Mouse (Mus musculus): ENCODE results near the gene Hist1h3g. TPM values are rescaled to one million over a fixed set of nuclear protein-coding genes. Genes with fewer than 3 reads are reported as not detected.

The Hist1h3g gene
- polyA plus RNA-seq, 1 experiment from 2014 or later = 4.8 TPM

DNA sequence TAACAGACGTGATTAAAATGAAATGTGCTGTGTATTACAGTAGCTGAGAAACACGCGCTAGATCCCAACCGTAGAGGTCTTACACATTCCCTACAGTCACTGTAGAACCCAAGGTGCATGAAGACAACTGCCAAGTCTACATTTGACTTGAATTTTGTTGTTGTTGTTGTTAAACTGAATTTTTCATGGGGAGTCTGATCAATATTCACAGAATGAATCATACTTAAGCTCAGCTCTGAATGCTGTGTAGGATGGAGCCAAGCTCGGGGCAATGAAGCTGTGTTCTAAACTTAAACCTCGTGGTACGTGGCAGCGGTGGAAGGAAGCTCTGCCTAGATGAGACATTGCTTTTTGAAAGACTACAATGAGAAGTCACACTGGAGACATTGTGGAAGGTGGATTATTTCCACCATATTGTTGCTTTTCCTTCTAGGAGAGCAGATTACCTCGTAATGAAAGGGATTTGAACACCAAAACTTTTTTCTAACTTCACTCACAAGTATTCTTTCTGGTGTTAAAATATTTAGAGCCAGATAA, 33.1 kb upstream of the Hist1h3g start:
- H3K27me3 ChIP-seq = peaks cover 15% of the 10 kb centered on the region
- peak overlapping the region; percentile 32; the same call in 1 of the 2 replicates for H3K4me2 ChIP-seq (replicated peaks)
- H3K36me3 ChIP-seq = no peaks in the 10 kb centered on the region
- no peak for ATAC-seq (ENCODE audit: low FRiP score, low read depth)
- H3K4me3 ChIP-seq = no peak overlapping the region
- H3K27ac ChIP-seq (replicated peaks) = no peak overlapping the region
- WGBS = 30% methylated on average over 9 of the region's 9 CpGs
- H3K9me3 ChIP-seq = no peaks in the 10 kb centered on the region
- H3K4me1 ChIP-seq = peaks cover 31% of the 10 kb centered on the region
- H3K9ac ChIP-seq (replicated peaks) = no peak overlapping the region

DNA sequence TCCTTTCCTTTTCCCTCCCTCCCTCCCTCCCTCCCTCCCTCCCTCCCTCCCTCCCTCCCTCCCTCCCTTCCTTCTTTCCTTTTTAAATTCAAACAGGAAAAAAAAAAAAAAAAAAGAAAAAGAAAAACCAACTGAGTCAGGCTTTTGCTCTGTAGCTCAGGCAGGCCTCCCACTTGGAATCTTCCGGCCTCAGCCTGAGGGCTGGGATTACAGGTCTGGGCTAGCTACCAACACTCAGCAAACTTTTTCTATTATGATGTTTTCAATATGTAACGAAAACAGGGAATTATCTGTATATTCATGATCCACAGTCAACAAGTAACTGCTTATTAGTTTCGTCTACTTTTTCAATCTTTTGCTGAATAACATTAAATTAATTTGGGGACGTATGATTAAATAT, 32.3 kb upstream of the Hist1h3g start:
- Histone ChIP-seq H3K27ac (replicated peaks) (no peak overlapping the region), H3K27me3 (peaks cover 19% of the 10 kb centered on the region), H3K36me3 (no peaks in the 10 kb centered on the region), H3K9ac (replicated peaks) (no peak overlapping the region), H3K4me1 (peaks cover 28% of the 10 kb centered on the region), H3K4me2 (replicated peaks) (no peak overlapping the region), H3K4me3 (no peak overlapping the region), H3K9me3 (no peaks in the 10 kb centered on the region)
- WGBS = 35% methylated on average over 4 of the region's 4 CpGs
- ATAC-seq (ENCODE audit: low FRiP score, low read depth) = no peak

DNA sequence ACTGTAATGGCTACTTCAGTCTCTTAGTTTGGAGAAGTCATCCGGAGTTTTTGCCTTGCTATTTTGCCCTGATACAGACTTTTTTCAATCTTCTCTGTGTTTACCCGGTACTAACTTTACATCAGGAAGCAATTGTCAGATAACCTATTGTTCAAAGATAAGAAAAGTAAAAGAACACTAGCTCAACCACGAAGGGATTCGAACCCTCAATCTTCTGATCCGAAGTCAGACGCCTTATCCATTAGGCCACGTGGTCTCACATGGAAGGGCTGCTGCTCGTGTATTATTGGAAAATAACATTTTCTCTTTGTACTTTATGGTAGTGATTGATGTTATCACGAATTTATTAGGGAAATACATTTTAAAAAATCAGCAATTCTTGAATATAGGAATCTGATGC, 31.4 kb upstream of the Hist1h3g start:
- H3K4me1 ChIP-seq = peaks cover 22% of the 10 kb centered on the region
- H3K4me3 ChIP-seq = no peak overlapping the region
- no peaks in the 10 kb centered on the region for H3K36me3 ChIP-seq
- H3K4me2 ChIP-seq (replicated peaks) = no peak overlapping the region
- no peaks in the 10 kb centered on the region for H3K9me3 ChIP-seq
- no peak overlapping the region for H3K9ac ChIP-seq (replicated peaks)
- peaks cover 12% of the 10 kb centered on the region for H3K27me3 ChIP-seq
- peak; percentile 45; the same call in 1 of the 2 replicates for ATAC-seq (ENCODE audit: low FRiP score, low read depth)
- 1% methylated on average over 9 of the region's 9 CpGs for WGBS
- no peak overlapping the region for H3K27ac ChIP-seq (replicated peaks)

DNA sequence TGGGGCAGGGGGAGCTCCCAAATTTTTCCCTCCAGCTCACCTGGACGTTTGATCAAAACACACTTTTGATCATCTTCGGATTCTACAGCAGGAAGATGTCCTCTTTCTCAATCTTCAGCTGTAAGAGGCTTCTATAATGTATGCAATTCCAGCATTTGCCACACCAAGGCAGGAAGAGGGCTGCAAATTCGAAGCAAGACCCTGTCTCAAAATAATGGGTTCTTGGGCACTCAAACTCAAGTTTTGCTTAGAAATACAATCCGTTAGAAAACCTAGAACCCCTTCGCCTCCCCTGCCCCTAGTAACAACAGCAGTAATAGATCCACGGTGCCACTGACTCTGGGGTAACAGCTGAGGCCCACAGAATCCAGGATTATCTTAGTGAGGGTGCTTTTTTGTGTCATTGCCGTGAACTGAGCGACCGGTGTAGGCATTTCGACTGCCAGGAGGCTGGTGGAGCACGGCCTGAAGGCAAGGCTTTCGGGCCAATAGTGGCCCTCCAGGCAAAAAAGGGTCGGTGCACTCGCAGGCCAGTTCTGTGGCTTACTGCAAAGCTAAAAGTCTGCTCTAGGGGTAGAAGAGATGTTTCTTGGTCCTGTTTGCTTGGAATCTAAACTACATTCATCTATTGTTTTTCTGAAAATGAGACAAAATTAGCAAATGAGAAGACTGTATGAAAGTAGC, 29.4 kb upstream of the Hist1h3g start:
- Histone ChIP-seq H3K4me1 (peaks cover 19% of the 10 kb centered on the region), H3K9me3 (no peaks in the 10 kb centered on the region), H3K9ac (replicated peaks) (no peak overlapping the region), H3K36me3 (no peaks in the 10 kb centered on the region), H3K4me2 (replicated peaks) (peak overlapping the region; percentile 48), H3K27me3 (peaks cover 4% of the 10 kb centered on the region; the same call in 1 of the 2 replicates), H3K4me3 (peak overlapping the region; percentile 25), H3K27ac (replicated peaks) (no peak overlapping the region; the same call in 1 of the 2 replicates)
- WGBS = 3% methylated on average over 14 of the region's 14 CpGs
- ATAC-seq (ENCODE audit: low FRiP score, low read depth) = no peak

DNA sequence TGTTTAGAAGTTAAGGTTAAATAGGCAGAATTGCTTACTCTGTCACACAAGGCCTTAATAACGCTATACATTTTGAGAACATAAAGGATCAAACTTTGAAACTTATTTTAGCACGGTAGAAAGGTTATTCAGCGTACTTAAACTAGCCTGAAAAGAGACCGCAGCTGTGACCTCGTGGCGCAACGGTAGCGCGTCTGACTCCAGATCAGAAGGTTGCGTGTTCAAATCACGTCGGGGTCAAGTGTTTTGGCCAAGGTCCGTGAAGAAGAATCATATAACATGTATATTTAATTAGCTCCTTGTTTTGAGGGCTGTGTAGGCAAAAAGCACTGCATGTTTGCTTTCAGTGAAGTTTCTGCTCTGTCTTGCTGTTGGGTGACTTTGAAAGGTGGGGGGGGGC, 28.9 kb upstream of the Hist1h3g start:
- peak overlapping the region; percentile 48 for H3K4me2 ChIP-seq (replicated peaks)
- H3K9me3 ChIP-seq = no peaks in the 10 kb centered on the region
- peaks cover 19% of the 10 kb centered on the region for H3K4me1 ChIP-seq
- peak overlapping the region; percentile 25 for H3K4me3 ChIP-seq
- no peak overlapping the region for H3K9ac ChIP-seq (replicated peaks)
- H3K27me3 ChIP-seq = peaks cover 4% of the 10 kb centered on the region; the same call in 1 of the 2 replicates
- no peaks in the 10 kb centered on the region for H3K36me3 ChIP-seq
- no peak overlapping the region for H3K27ac ChIP-seq (replicated peaks)
- ATAC-seq (ENCODE audit: low FRiP score, low read depth) = no peak
- WGBS = 2% methylated on average over 13 of the region's 13 CpGs

DNA sequence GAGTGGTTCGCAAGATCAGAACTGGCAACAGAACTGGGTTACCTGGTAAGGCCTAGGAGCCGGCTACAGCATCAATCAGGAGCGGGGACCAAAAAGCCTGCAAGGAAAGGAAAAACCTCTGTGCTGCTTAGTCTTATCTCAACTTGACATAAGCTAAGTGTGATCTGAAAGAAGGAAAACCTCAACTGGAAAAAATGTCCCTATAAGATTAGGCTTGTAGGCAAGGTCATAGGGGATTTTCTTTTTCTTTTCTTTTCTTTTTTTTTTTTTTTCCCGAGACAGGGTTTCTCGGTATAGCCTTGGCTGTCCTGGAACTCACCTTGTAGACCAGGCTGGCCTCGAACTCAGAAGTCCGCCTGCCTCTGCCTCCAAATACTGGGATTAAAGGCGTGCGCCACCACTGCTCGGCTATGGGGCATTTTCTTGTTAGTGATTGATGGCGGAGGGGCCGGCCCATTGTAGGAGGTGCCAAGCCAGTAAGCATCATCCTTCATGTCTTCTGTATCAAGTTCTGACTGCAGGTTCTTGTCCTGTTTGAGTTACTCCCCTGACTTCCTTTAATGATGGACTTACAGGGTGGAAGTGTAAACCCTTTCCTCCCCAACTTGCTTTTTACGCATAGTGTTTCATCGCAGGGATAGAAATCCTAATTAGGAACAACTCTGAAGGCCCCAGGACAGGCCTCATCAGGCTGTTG, 28.3 kb upstream of the Hist1h3g start:
- 13% methylated on average over 14 of the region's 14 CpGs for WGBS
- H3K27ac ChIP-seq (replicated peaks) = no peak overlapping the region
- H3K36me3 ChIP-seq = no peaks in the 10 kb centered on the region
- H3K27me3 ChIP-seq = peaks cover 4% of the 10 kb centered on the region; the same call in 1 of the 2 replicates
- H3K4me2 ChIP-seq (replicated peaks) = no peak overlapping the region
- no peak overlapping the region for H3K9ac ChIP-seq (replicated peaks)
- H3K9me3 ChIP-seq = no peaks in the 10 kb centered on the region
- H3K4me3 ChIP-seq = no peak overlapping the region
- H3K4me1 ChIP-seq = peaks cover 13% of the 10 kb centered on the region
- ATAC-seq (ENCODE audit: low FRiP score, low read depth) = no peak

DNA sequence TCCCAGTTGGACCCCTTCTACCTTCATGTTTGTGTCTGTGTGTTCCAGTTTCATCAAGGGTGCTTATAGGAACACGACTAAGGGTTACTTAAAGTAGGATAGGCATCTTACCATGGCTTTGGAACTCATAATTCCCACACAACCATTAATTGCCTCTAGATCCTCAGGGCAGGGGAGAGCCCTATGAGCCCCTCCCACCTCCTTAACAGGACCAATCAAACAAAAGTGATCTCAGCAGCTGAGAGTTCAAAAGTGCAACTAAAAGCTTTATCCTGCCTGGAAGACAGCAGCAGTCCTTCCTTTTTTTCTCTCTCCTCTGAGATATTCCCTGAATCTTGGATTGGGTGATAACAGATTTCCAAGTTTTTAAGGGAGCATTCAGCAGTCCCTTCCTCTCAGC, 25.1 kb upstream of the Hist1h3g start:
- no peak overlapping the region for H3K4me3 ChIP-seq
- no peak overlapping the region for H3K9ac ChIP-seq (replicated peaks)
- peaks cover 10% of the 10 kb centered on the region for H3K4me1 ChIP-seq
- H3K27ac ChIP-seq (replicated peaks) = no peak overlapping the region
- WGBS = 38% methylated on average over 1 of the region's 1 CpGs
- H3K36me3 ChIP-seq = no peaks in the 10 kb centered on the region
- H3K27me3 ChIP-seq = peaks cover 4% of the 10 kb centered on the region; the same call in 1 of the 2 replicates
- no peak overlapping the region for H3K4me2 ChIP-seq (replicated peaks)
- no peaks in the 10 kb centered on the region for H3K9me3 ChIP-seq
- no peak for ATAC-seq (ENCODE audit: low FRiP score, low read depth)

DNA sequence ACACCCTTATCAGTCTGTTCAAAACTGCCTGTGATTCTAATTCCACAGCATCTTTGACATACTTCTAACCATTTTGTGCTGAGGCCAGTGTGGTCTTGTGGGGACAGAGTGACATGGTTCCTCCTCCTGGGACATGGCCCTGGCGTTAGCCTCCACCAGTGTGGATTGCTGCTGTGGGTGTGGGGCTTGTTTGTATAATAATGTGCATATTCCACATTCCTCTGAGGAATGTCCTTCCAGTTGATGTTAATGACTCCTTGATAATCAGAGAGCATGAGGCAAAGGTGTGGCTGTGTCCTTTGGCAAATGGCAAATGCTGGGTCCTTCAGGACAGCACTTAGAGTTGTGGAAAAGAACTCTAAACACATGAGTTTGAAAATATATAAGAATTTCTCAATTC, 21.7 kb upstream of the Hist1h3g start:
- no peak overlapping the region for H3K9ac ChIP-seq (replicated peaks)
- ATAC-seq (ENCODE audit: low FRiP score, low read depth) = no peak
- no peaks in the 10 kb centered on the region for H3K27me3 ChIP-seq
- no peaks in the 10 kb centered on the region for H3K9me3 ChIP-seq
- no peak overlapping the region for H3K4me2 ChIP-seq (replicated peaks)
- WGBS = 88% methylated on average over 1 of the region's 1 CpGs
- no peak overlapping the region for H3K4me3 ChIP-seq
- no peaks in the 10 kb centered on the region for H3K36me3 ChIP-seq
- no peak overlapping the region for H3K27ac ChIP-seq (replicated peaks)
- H3K4me1 ChIP-seq = peaks cover 5% of the 10 kb centered on the region; the same call in 1 of the 2 replicates

DNA sequence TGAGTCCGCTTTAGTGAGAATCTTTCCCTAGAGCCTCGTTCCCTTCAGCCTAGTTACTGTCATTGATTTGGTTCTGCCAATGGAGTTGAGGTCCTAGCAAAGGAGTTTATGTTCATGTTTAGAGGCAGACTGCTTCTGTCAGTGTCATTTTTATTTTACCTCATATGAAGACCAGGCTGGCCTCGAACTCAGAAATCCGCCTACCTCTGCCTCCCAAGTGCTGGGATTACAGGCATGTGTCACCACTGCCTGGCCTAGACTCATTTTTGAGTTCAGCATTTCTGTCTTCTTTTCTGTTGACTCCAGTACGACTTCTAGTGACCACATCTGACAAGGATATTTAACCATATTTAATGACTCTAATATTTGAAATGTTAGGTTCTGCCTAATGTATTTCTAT, 19.9 kb upstream of the Hist1h3g start:
- WGBS = 73% methylated on average over 5 of the region's 5 CpGs
- H3K27ac ChIP-seq (replicated peaks) = no peak overlapping the region
- no peaks in the 10 kb centered on the region for H3K36me3 ChIP-seq
- no peaks in the 10 kb centered on the region for H3K27me3 ChIP-seq
- H3K4me1 ChIP-seq = peaks cover 5% of the 10 kb centered on the region; the same call in 1 of the 2 replicates
- H3K4me3 ChIP-seq = no peak overlapping the region
- ATAC-seq (ENCODE audit: low FRiP score, low read depth) = no peak
- no peak overlapping the region for H3K9ac ChIP-seq (replicated peaks)
- H3K9me3 ChIP-seq = no peaks in the 10 kb centered on the region
- no peak overlapping the region for H3K4me2 ChIP-seq (replicated peaks)

DNA sequence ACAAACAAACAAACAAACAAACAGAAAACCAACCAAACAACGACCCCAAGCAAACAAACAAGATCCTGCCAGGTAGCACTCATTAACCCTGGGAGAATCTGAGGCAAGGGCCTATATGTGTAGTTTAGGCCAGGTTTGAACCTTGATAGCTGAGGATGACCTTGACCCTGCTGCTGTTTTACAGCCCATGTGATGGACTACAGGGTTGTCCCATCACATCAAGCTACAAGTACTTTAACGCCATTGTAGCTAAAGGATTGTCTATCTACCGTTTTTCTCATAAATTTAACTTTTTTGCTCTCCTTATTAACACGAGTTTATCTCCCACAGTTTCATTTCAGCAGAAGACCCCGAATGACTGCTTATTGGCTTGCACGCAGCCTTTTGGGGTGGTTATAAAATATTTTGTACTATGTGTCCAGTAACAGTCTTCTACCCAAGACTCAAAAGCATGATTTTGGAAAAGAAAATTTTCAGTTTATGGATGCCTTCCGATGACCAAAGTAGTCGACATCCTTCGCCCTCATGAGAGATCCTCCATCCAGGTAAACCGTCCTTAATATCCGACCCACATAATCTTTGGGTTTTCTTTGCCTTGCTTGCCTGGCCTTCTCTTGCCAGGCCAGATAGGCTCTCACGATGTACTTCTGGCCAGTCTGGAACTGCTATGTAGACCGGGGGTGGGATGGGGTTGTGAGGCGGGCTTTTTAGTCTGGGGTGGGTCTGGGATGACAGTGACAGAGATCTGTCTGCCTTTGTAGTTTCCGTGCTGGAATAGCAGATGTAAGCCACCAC, 19.2 kb upstream of the Hist1h3g start:
- Histone ChIP-seq H3K9ac (replicated peaks) (no peak overlapping the region; the same call in 1 of the 2 replicates), H3K4me3 (peak overlapping the region; percentile 49), H3K27me3 (no peaks in the 10 kb centered on the region), H3K4me2 (replicated peaks) (peak overlapping the region; percentile 58), H3K4me1 (peaks cover 5% of the 10 kb centered on the region; the same call in 1 of the 2 replicates), H3K36me3 (no peaks in the 10 kb centered on the region), H3K9me3 (no peaks in the 10 kb centered on the region), H3K27ac (replicated peaks) (no peak overlapping the region)
- peak; percentile 45; the same call in 1 of the 2 replicates for ATAC-seq (ENCODE audit: low FRiP score, low read depth)
- 55% methylated on average over 15 of the region's 15 CpGs for WGBS

DNA sequence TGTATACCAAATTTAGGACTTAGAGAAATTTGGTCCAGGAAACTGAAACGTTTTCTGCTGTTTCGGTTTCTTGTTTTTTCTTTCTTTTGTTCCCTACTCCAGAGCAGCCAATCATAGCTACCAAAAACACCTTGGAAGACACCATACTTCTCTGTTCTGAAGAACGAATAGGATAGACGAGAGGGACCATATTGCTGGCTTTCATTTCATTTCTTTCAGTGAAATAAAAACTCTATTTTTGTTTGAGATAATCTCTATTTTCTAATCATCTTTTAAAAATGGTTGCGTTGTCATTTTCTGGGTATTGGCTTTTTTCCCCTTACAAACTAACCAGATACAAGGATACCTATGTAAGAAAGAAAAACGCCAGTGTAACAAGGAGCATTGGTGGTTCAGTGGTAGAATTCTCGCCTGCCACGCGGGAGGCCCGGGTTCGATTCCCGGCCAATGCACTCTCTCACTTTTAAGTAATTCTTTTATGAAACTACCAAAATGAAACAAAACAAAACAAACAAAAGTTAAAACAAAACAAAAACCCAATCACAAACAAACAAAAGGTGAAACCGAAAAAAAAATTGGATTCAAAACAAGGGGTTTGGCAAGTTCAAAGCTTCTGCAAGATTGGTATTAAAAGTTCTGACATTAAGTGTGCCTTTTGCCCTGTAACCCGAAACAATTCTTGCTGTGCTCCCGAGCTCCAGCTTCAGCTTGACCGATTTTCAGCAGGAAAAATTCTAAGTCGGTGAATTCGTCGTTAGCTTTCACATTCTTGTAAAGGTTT, 18.2 kb upstream of the Hist1h3g start:
- peak overlapping the region; percentile 49 for H3K4me3 ChIP-seq
- no peak overlapping the region for H3K27ac ChIP-seq (replicated peaks)
- H3K9me3 ChIP-seq = no peaks in the 10 kb centered on the region
- peak overlapping the region; percentile 58 for H3K4me2 ChIP-seq (replicated peaks)
- no peak overlapping the region for H3K9ac ChIP-seq (replicated peaks)
- no peaks in the 10 kb centered on the region for H3K27me3 ChIP-seq
- no peaks in the 10 kb centered on the region for H3K36me3 ChIP-seq
- ATAC-seq (ENCODE audit: low FRiP score, low read depth) = peak; percentile 59; the same call in 1 of the 2 replicates
- under 1% methylated on average over 19 of the region's 19 CpGs for WGBS
- H3K4me1 ChIP-seq = peaks cover 5% of the 10 kb centered on the region; the same call in 1 of the 2 replicates
